Mouse (Mus musculus) right cerebral cortex, adult 2 months (tissue): ENCODE results near the gene Gm9268.
"Not testable (repeated sequence)": the region's sequence is repeated elsewhere in the genome, so short reads cannot be mapped to it uniquely, and the experiment has no call there.

Source experiments
- DNase-seq, 2 experiments: peaks; one replicate each; pipeline ENCODE4 v3.0.0; 2021 to 2022; ENCODE audit warnings: low spot score in 2 of 2

The Gm9268 gene

GRCm38 (mm10) chr7:43018465-43018864, at the start of gene Gm9268:
Gene Gm9268 (plus strand): TSS chr7:43018765.
- DNase-seq: not testable (repeated sequence)

DNA sequence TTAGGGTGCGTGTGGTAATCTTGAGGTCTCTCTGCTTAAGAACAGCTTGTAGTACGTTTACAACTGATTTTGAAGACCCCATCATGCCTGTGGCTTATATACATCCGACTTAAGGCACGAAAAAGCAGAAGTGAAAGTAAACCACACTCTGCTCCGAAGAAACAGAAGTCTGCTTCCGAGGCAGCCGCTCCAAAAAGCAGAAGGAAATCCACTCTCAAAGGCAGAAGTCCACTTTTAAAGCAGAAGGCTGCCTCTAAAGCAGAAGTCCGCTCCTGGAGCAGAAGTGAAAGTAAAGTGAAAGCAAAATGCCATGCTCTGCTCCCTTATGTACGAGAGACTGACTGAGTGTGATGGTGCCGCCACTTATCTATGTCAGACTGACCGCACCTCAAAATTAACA, 38.5 kb upstream of the Gm9268 start:
- DNase-seq: no peak

GRCm38 (mm10) chr7:42980739-42981138, 37.8 kb upstream of the Gm9268 start:
- no peak for DNase-seq

DNA sequence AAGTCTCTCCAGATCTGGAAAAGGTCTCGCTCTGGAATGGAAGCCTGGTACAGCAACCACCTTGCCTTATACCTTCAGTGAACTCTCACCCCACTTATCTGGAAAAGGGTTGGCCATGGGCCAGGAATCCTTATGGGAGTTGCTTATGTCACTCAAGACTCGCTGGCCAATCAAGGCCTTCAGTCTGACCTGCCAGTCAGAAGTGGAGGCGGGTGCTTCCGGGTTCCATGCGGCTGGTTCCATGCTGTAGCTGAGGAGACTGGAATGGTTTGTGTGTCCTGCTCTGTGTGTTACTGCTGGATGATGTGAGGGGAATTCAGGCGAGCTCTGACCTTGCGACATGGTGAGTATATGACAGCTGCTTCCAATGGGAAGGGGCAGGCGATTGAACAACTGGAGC, 59.3 kb downstream of the Gm9268 start:
- no peak for DNase-seq
